Comparison of ENCODE assay signal across 8 mouse cellular contexts in the genomic region with DNA sequence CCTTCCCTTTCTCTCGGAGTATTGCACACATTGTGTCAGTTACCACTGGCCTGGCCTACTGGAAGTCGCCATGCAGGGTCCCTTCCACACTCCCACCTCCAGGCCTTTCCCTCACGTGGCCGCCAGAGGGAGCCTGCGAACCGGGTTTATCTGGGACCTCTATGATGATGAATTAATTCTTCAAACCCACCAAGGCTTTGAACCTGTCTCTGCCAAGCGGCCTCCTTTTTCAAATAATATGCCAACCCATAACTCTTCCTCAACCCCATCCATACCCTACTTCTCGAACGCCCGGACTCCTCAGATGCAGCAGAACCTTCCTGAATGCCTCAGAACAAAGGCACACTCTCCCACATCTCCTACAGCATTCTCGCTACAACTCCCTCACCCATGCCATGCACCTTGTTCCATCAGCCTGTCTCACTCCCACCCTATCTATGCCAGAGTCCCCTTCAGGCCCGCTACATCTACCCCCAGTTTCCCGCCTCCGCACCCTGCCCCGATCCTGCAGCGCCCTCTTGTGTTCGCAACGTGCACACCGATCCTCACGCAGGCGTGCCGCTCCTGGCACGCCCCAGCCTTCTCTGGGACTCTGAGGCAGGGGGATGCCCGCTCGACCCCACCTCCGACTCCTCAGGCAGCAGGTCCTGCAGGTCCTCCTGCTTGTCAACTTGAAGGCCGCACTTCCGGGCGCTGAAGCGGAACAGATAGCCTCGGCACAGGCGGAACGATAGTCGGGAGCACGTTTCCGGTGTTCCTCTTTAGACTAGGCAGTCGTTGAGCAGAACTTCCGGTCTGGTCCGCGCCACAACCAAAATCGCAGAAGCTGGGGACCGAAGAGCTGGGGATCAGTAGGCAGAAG. TPM values are rescaled to one million over a fixed set of nuclear protein-coding genes. Genes with fewer than 3 reads are reported as not detected.
DNase-seq lines count a peak whose midpoint lies in the region; ATAC-seq and TF ChIP-seq lines count a peak whose summit lies in the region.

No protein-coding gene starts in this region.

- peak overlapping the region; percentile 93 for H3K27ac ChIP-seq in cortical plate, adult 2 months (ENCODE audit: insufficient read depth, low read length)

- TF ChIP-seq POLR2A in cortical plate, adult 2 months (IDR thresholded peaks at IDR 0.05; ENCODE audit: extremely low read depth, insufficient read depth, low read length), result peak; percentile 79

- H3K4me1 ChIP-seq in cortical plate, adult 2 months (ENCODE audit: control insufficient read depth, insufficient read depth, low read length), result no peaks in the 10 kb centered on the region

- peak; percentile 90 for DNase-seq in adipocyte (ENCODE audit: low spot score)
- DNase-seq in gastrocnemius, adult 8-10 months (ENCODE audit: low spot score in 2 of 2), result peak; percentile 89
- peak; percentile 94 for DNase-seq in hindlimb bud, embryonic 11.5 days (ENCODE audit: extremely low spot score, low read depth, low spot score)
- peak; percentile 93 to 94 for DNase-seq in left cerebral cortex, adult 8-10 months (ENCODE audit: low spot score in 2 of 2)
- DNase-seq in right cerebral cortex, adult 18-20 months, result peak; percentile 93
- DNase-seq in urinary bladder, adult 2 months (ENCODE audit: low spot score), result peak; percentile 90

- TF ChIP-seq CTCF in cortical plate, adult 2 months (IDR thresholded peaks at IDR 0.05; ENCODE audit: extremely low read depth, insufficient read depth, low read length), result peak; percentile 59

- peak overlapping the region; percentile 81 for H3K4me3 ChIP-seq in cortical plate, adult 2 months (ENCODE audit: insufficient read depth, low read length)

- ATAC-seq in megakaryocyte, adult 5-6 weeks (ENCODE audit: poor library complexity, severe bottlenecking), result peak; percentile 88

RNA-seq across cellular contexts. Expression of gene Zbtb45, which starts 0.5 kb away (rescaled TPM):
- polyA plus RNA-seq in cortical plate, adult 2 months (2012; rRNA removed), result 32.2 and 33.4 TPM in 2 replicates
- 1 to 10 TPM; 2.5 to 3.6 (median 2.8) TPM for total RNA-seq in gastrocnemius, adult 8-10 months (2022)
- 10 to 100 TPM; 34.2 to 36.9 (median 34.3) TPM for total RNA-seq in left cerebral cortex, adult 8-10 months (2022)
- total RNA-seq in megakaryocyte, adult 5-6 weeks (2015), result 7.4 and 11.0 TPM in 2 replicates
- 6.6 and 9.5 TPM in 2 replicates for total RNA-seq in megakaryocyte, adult 5-6 weeks (2017)
- 11.7 and 13.2 TPM in 2 replicates for polyA plus RNA-seq in urinary bladder, adult 2 months (2012; rRNA removed)

RNA-seq across cellular contexts. Expression of gene Trim28, which starts 10.5 kb away (rescaled TPM):
- polyA plus RNA-seq in cortical plate, adult 2 months (2012; rRNA removed), result 225 and 226 TPM in 2 replicates
- 10 to 100 TPM; 58.7 to 75.7 (median 62.7) TPM for total RNA-seq in gastrocnemius, adult 8-10 months (2022)
- 100 to 1,000 TPM; 218 to 241 (median 229) TPM for total RNA-seq in left cerebral cortex, adult 8-10 months (2022)
- 137 and 186 TPM in 2 replicates for total RNA-seq in megakaryocyte, adult 5-6 weeks (2015)
- 207 and 222 TPM in 2 replicates for total RNA-seq in megakaryocyte, adult 5-6 weeks (2017)
- polyA plus RNA-seq in urinary bladder, adult 2 months (2012; rRNA removed), result 186 and 190 TPM in 2 replicates

RNA-seq across cellular contexts. Expression of gene Slc27a5, which starts 11.4 kb away (rescaled TPM):
- polyA plus RNA-seq in cortical plate, adult 2 months (2012; rRNA removed), result 0.69 and 0.78 TPM in 2 replicates
- total RNA-seq in gastrocnemius, adult 8-10 months (2022), result under 1 TPM in 1 of 4 experiments, not detected in 3; 0.16 TPM
- under 1 TPM in 1 of 4 experiments, not detected in 3; 0.37 TPM for total RNA-seq in left cerebral cortex, adult 8-10 months (2022)
- total RNA-seq in megakaryocyte, adult 5-6 weeks (2015), result not detected in 2 replicates
- not detected in 2 replicates for total RNA-seq in megakaryocyte, adult 5-6 weeks (2017)
- 0.31 and 0.55 TPM in 2 replicates for polyA plus RNA-seq in urinary bladder, adult 2 months (2012; rRNA removed)

RNA-seq across cellular contexts. Expression of gene Chmp2a, which starts 25.2 kb away (rescaled TPM):
- polyA plus RNA-seq in cortical plate, adult 2 months (2012; rRNA removed), result 224 and 229 TPM in 2 replicates
- total RNA-seq in gastrocnemius, adult 8-10 months (2022), result 100 to 1,000 TPM in 1 of 4 experiments, 10 to 100 TPM in 3; 85.5 to 101 (median 92.9) TPM
- total RNA-seq in left cerebral cortex, adult 8-10 months (2022), result 100 to 1,000 TPM; 152 to 158 (median 152) TPM
- 239 and 269 TPM in 2 replicates for total RNA-seq in megakaryocyte, adult 5-6 weeks (2015)
- 272 and 348 TPM in 2 replicates for total RNA-seq in megakaryocyte, adult 5-6 weeks (2017)
- 240 and 257 TPM in 2 replicates for polyA plus RNA-seq in urinary bladder, adult 2 months (2012; rRNA removed)

RNA-seq across cellular contexts. Expression of gene Ube2m, which starts 28.7 kb away (rescaled TPM):
- 400 and 402 TPM in 2 replicates for polyA plus RNA-seq in cortical plate, adult 2 months (2012; rRNA removed)
- total RNA-seq in gastrocnemius, adult 8-10 months (2022), result 100 to 1,000 TPM; 139 to 166 (median 147) TPM
- total RNA-seq in left cerebral cortex, adult 8-10 months (2022), result 100 to 1,000 TPM; 220 to 248 (median 229) TPM
- 92.1 and 97.9 TPM in 2 replicates for total RNA-seq in megakaryocyte, adult 5-6 weeks (2015)
- total RNA-seq in megakaryocyte, adult 5-6 weeks (2017), result 86.1 and 101 TPM in 2 replicates
- polyA plus RNA-seq in urinary bladder, adult 2 months (2012; rRNA removed), result 164 and 172 TPM in 2 replicates

Comparison
In these comparisons a context has a peak if more than half of its experiments do, and no peak if none do; other contexts are left out.
1. Peak in every context shown above with its lines: DNase-seq, ATAC-seq, H3K4me3 ChIP-seq and H3K27ac ChIP-seq.